Mouse (Mus musculus) heart, adult 2 months (tissue): ENCODE results near the gene Prss35.

ENCODE experiments used
- CTCF ChIP-seq: fragments of 200-600 bp; IDR thresholded peaks from 2 replicates; pipeline ENCODE4 v1.8.1; 2022; ENCODE audit warnings: antibody characterized with exemption, mild to moderate bottlenecking, moderate library complexity
- POLR2A ChIP-seq: fragments of 200-500 bp; IDR thresholded peaks from 2 replicates; pipeline ENCODE4 v1.6.1; 2011; ENCODE audit warnings: mild to moderate bottlenecking, low read depth, low read length, control low read depth; ENCODE audit not compliant: insufficient read depth

- TF ChIP-seq CTCF = no peak
- no peak for TF ChIP-seq POLR2A
Measured at GRCm38 (mm10) chr9:86729084-86729483, 14.4 kb upstream of the Prss35 start.
